Mouse (Mus musculus): Measurements from ENCODE around the gene Usp16.
"Not testable (repeated sequence)": the region's sequence is repeated elsewhere in the genome, so short reads cannot be mapped to it uniquely, and the experiment has no call there.

Usp16 gene

GRCm38 (mm10) chr16:87486739-87487138 lies 32.2 kb downstream of the Usp16 start:
- no peak for DNase-seq (ENCODE audit: low spot score)

GRCm38 (mm10) chr16:87488605-87489004 lies 34.1 kb downstream of the Usp16 start:
- no peak for DNase-seq (ENCODE audit: low spot score)

DNA sequence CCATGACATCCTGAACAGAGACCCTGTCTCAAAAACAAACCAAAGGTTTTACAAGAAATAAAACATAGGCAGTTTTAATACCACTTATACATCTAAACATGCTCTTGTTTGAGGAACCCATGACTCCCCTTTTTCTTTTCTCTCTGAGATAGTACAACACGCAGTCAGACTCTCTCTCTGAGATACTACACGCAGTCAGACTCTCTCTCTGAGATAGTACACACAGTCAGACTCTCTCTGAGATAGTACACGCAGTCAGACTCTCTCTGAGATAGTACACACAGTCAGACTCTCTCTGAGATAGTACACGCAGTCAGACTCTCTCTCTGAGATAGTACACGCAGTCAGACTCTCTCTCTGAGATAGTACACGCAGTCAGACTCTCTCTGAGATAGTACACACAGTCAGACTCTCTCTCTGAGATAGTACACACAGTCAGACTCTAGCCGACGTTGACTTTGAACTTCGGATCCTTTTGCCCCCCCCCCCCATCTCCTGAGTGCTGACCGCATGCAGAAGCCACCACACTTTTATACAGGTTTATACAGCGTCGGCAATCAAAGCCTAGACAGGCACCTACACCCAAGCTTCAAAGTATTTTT lies 37.8 kb downstream of the Usp16 start:
- DNase-seq (ENCODE audit: low spot score) = not testable (repeated sequence)

- no peak for DNase-seq (ENCODE audit: low spot score)
Observed at GRCm38 (mm10) chr16:87494955-87495655, 40.6 kb downstream of the Usp16 start.

GRCm38 (mm10) chr16:87495716-87496447 lies 41.4 kb downstream of the Usp16 start, which contains the start of gene Cct8:
Cct8 (minus strand) TSS chr16:87495873.
- peak; percentile 90 for DNase-seq (ENCODE audit: low spot score)

- no peak for DNase-seq (ENCODE audit: low spot score)
Observed at GRCm38 (mm10) chr16:87496728-87497127, 42.2 kb downstream of the Usp16 start.

DNA sequence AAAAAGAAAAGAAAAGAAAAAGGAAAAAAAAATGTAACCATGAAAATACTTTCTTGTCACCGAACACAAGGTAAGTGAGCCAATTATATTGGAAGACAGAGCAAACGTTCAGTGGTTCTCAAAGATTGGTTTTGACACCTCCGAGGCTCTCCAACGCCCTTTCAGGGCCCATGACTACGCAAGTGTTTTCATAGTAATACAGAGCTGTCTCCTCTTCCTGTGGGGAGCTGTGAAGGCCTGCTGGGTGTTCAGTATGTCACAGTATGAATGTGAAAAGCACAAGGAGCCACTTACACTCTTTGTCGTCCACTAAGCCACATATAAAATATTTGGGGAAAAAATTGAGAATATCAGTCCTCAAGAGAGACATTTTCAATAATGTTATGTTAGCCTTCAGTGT lies 42.7 kb downstream of the Usp16 start:
- no peak for DNase-seq (ENCODE audit: low spot score)

DNA sequence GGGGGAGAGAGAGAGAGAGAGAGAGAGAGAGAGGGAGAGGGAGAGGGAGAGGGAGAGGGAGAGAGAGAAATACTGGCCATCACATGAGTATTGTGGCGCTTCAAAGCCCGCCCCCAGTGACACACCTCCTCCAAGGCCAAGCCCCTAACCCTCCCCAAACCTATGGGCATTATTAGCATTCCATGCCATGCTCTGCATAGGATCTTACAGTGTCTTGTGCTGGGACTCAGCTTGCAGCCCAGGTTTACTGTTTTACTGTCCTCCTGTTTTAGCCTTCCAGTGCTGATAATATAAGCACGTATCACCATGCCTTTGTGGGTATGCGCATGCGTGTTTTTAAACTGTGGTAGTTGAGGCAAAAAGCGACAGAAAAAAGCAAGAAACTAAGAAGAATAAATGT lies 45.1 kb downstream of the Usp16 start:
- no peak for DNase-seq (ENCODE audit: low spot score)

DNA sequence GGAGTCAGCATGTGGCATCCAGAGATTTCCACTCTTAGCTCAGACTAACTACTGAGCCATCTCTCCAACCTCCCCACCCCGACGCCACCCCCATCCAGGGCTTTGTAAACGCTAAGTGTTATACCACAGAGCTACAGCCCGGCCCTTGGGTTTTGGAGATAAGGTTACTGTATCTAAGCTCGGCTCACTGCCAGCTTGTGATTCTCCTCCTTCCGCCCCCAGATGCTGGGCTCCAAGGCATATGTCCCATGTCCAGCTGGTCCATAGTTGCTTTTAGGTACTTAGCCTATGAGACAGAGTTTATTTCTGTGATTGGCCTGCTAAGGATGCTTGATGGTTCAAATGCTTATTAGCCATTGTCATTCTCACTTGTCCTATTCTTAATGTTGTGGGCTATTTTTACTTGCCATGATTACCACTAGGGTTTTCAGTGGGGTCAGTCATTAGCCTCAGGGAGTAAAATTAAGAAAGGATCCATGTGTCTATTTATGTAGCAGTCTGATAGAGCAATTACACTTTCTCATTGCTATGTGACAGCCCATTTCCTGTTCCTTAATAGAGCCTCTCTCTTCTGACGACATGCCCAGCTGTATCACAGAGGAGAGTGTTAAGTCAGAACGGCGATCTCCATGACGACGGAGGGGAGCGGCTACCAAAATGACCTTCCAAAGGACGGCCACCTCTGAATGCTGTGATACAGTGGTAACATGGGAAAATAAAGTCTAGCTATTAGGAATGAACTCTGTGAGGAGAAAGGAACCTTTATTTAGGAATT lies 47.0 kb downstream of the Usp16 start:
- DNase-seq (ENCODE audit: low spot score) = no peak

GRCm38 (mm10) chr16:87511706-87512105 lies 57.2 kb downstream of the Usp16 start:
- DNase-seq (ENCODE audit: low spot score) = no peak

DNA sequence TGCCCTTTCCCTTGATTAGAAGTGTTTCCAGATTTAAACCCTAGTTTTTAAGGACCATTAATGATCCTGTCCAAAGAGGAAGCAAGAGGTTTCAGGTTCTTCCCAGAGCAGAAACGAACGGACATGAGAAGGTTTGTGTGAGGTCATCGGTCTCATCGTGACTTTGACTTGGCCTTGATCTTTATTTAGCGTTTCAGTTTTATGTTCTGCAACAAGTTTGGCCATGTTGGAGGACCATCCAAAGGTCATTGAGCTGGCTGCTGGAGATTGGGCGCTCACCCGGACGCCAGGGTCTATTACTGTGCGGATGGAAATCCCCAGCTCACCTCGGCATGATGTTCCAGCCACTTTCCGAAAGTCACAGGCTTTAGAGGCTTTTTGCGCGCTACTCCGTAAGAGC lies 57.8 kb downstream of the Usp16 start:
- DNase-seq (ENCODE audit: low spot score) = no peak

DNA sequence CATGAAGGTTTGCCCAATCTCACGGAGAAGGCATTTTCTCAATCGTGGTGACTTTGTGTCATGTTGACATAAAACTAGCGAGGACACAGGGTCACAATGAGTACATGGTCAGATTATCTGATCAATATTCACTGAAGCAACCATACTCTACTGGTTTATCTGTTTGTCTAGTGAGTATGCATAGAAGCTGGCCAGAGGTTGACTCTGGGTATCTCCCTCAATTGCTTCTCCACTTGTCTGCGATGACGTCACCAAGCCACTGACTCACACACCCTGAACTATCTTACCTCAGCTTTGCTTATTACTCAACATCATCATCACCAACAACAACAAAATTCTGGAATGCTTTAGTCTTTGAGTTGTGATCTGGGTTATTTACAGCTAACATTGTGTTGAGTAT lies 69.7 kb downstream of the Usp16 start:
- no peak for DNase-seq (ENCODE audit: low spot score)

DNA sequence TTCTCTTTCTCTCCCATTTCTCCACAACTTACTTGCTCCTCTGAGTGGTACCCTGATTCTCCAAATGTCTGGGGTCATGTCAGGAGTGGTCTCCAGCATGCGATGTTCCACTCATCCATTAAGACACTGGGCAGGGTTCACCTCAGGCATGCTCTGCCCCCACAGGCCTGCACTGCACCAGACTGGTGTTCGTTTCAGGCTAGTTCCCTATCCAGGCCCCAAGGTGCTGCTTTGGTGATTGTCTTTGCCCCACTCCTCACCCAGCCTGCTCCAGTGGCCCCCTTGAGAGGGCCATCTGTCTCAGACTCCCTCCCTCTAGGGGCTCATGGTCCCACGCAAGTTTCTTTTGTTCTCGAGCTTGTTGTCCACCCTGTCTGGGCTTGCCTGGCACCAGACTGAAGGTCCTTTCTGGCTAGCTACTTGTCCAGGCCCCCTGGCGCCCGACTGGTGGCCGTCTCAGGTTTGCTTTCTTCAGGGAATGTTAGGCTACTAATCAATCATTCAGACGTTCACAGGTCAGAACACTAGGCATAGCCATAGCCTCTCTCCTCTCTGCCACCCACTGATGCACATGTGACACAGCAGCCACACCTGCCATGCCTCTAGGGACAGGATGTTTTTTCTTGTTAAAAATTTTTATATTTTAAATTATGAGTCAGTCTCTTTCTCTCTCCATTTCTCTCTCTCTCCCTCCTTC lies 73.2 kb downstream of the Usp16 start:
- no peak for DNase-seq (ENCODE audit: low spot score)

- DNase-seq (ENCODE audit: low spot score) = no peak
Observed at GRCm38 (mm10) chr16:87528755-87529154, 74.3 kb downstream of the Usp16 start.

Data from ovary, postnatal 14 days (tissue).